Mouse (Mus musculus) forebrain, embryonic 16.5 days (tissue): Measurements from ENCODE around the gene Dock1. TPM values are rescaled to one million over a fixed set of nuclear protein-coding genes. Genes with fewer than 3 reads are reported as not detected.

Experiments used
- ATAC-seq: fragments of 200-750 bp; cut with Nextera tagmentation; 2 replicates; pipeline ENCODE4 v1.8.0; 2017; ENCODE audit warnings: mild to moderate bottlenecking, moderate library complexity
- H3K27ac ChIP-seq: fragments of 300-500 bp; sonication (generic); 2 replicates; pipeline ENCODE4 v1.5.1; 2014; ENCODE audit warnings: low read length, control low read depth
- H3K27me3 ChIP-seq: fragments of 300-500 bp; sonication (generic); replicated peaks from 2 replicates; pipeline ENCODE4 v1.6.1; 2014; ENCODE audit warnings: low read length; ENCODE audit not compliant: control insufficient read depth, insufficient read depth
- H3K36me3 ChIP-seq: fragments of 300-500 bp; sonication (generic); 2 replicates; pipeline ENCODE4 v1.6.1; 2014; ENCODE audit not compliant: control insufficient read depth, insufficient read depth
- H3K4me1 ChIP-seq: fragments of 300-500 bp; sonication (generic); replicated peaks from 2 replicates; pipeline ENCODE4 v1.6.1; 2014; ENCODE audit warnings: low read length; ENCODE audit not compliant: control insufficient read depth, insufficient read depth
- H3K4me2 ChIP-seq: fragments of 300-500 bp; sonication (generic); 2 replicates; pipeline ENCODE4 v1.6.1; 2014; ENCODE audit warnings: mild to moderate bottlenecking, low read length, control low read depth
- H3K4me3 ChIP-seq: fragments of 300-500 bp; sonication (generic); replicated peaks from 2 replicates; pipeline ENCODE4 v1.5.1; 2014; ENCODE audit warnings: mild to moderate bottlenecking, low read length, control low read depth
- H3K9ac ChIP-seq: fragments of 300-500 bp; sonication (generic); replicated peaks from 2 replicates; pipeline ENCODE4 v1.6.1; 2014; ENCODE audit warnings: low read depth, low read length, control low read depth
- H3K9me3 ChIP-seq: fragments of 300-500 bp; sonication (generic); 2 replicates; pipeline ENCODE4 v1.6.1; 2016; ENCODE audit warnings: low read length; ENCODE audit not compliant: control insufficient read depth
- WGBS: fragments of 180-500 bp; shearing (Covaris S2); extraction: QIAGEN DNeasy Blood & Tissue Kit; methylation state at CpG from one replicate; pipeline ENCODE4 v1.1.7; 2014; 5-methylcytosine and 5-hydroxymethylcytosine counted together
- polyA plus RNA-seq: library from polyadenylated mRNA; unstranded; fragments of >200 nt; fragmentation: Nextera tagmentation; extraction: Ambion mirVana; gene quantifications from 2 replicates; pipeline ENCODE4 v1.2.1, GENCODE M21; 2015

The Dock1 gene
- polyA plus RNA-seq, 1 experiment from 2014 or later = 7.7 TPM

- WGBS = 47% methylated on average over 6 of the region's 6 CpGs
- no peak overlapping the region for H3K4me3 ChIP-seq
- H3K27ac ChIP-seq = no peak overlapping the region
- no peaks in the 10 kb centered on the region for H3K36me3 ChIP-seq
- no peaks in the 10 kb centered on the region for H3K9me3 ChIP-seq
- no peaks in the 10 kb centered on the region for H3K27me3 ChIP-seq
- no peak overlapping the region for H3K4me2 ChIP-seq
- H3K4me1 ChIP-seq = peaks cover 10% of the 10 kb centered on the region
- no peak overlapping the region for H3K9ac ChIP-seq
- ATAC-seq = no peak
Measured at GRCm38 (mm10) chr7:134880431-134880830, 210.0 kb downstream of the Dock1 start.

- 75% methylated on average over 6 of the region's 6 CpGs for WGBS
- H3K4me1 ChIP-seq = peaks cover 10% of the 10 kb centered on the region
- H3K27me3 ChIP-seq = no peaks in the 10 kb centered on the region
- no peak overlapping the region for H3K27ac ChIP-seq
- no peak overlapping the region for H3K4me3 ChIP-seq
- H3K9ac ChIP-seq = no peak overlapping the region
- H3K36me3 ChIP-seq = no peaks in the 10 kb centered on the region
- no peak for ATAC-seq
- H3K9me3 ChIP-seq = no peaks in the 10 kb centered on the region
- no peak overlapping the region for H3K4me2 ChIP-seq
Measured at GRCm38 (mm10) chr7:134883516-134883915, 213.1 kb downstream of the Dock1 start.

DNA sequence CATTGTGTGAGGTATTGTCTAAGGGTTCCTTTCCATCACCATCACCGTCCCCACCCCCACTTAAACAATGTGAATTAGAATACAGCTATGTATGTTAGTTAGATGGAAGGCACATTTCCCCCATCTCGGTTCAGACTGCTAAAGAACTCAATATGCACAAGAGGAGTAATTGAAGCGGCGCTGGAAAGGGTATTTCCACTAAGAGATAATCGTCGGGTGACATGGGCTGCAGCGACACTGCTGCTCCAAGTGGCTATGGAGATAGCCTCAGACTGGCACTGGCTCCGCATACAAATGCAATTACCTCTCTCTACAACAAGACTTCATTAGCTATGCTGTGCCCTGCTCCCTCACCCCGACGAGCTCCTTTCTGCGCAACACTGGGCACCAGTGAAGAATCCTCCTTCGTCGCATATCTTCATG is 222.0 kb downstream of the Dock1 start:
- H3K4me2 ChIP-seq = no peak overlapping the region
- 60% methylated on average over 13 of the region's 13 CpGs for WGBS
- peaks cover 2% of the 10 kb centered on the region; the same call in 1 of the 2 replicates for H3K4me1 ChIP-seq
- no peaks in the 10 kb centered on the region for H3K36me3 ChIP-seq
- ATAC-seq = peak; percentile 64
- H3K4me3 ChIP-seq = no peak overlapping the region
- peak overlapping the region; percentile 66 for H3K27ac ChIP-seq
- H3K27me3 ChIP-seq = no peaks in the 10 kb centered on the region
- no peaks in the 10 kb centered on the region for H3K9me3 ChIP-seq
- H3K9ac ChIP-seq = no peak overlapping the region

DNA sequence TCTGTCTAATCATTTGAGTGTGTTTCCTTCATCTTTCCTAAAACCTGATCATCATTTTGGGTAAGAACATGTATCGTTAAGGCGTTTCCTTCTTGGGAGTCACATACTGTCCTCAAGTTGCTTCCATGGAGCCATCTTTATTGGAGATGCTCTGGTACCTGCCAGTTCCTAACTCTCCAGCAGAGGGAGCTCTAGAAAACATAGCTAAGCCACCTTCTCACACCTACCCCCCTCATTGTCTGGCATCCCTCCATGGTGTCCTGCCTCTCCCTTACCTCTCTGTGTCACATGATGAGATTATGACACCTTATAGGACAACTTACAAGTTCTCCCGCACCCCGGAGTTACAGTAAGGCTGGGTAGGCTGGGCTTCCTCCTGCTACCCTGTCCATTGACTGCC is 222.5 kb downstream of the Dock1 start:
- no peak overlapping the region for H3K4me2 ChIP-seq
- 96% methylated on average over 4 of the region's 4 CpGs for WGBS
- H3K4me1 ChIP-seq = peaks cover 2% of the 10 kb centered on the region; the same call in 1 of the 2 replicates
- H3K36me3 ChIP-seq = no peaks in the 10 kb centered on the region
- no peak overlapping the region for H3K9ac ChIP-seq
- H3K4me3 ChIP-seq = no peak overlapping the region
- no peaks in the 10 kb centered on the region for H3K27me3 ChIP-seq
- H3K27ac ChIP-seq = no peak overlapping the region
- no peaks in the 10 kb centered on the region for H3K9me3 ChIP-seq
- no peak for ATAC-seq

DNA sequence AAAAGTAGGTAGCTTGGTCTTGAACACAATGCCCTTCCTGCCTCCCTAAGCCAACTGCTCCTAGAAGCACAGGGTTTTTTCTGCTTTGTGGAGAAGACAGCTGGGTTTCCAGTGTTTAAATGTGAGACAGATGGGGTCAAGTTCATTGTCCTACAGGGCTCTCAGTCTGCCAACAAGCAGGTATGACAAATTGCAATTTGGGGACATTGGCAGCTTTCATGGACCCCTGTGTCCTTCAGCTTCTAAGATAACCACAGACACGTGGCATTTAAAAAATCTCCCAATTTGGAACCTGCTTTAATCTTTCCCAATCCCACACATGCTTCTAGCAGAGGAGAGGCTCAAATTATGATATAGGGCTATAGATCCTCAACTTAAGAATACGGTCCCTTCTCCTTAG is 224.2 kb downstream of the Dock1 start:
- H3K27ac ChIP-seq = no peak overlapping the region
- no peak overlapping the region for H3K9ac ChIP-seq
- H3K4me2 ChIP-seq = no peak overlapping the region
- no peak overlapping the region for H3K4me3 ChIP-seq
- ATAC-seq = no peak
- peaks cover 2% of the 10 kb centered on the region; the same call in 1 of the 2 replicates for H3K4me1 ChIP-seq
- H3K9me3 ChIP-seq = no peaks in the 10 kb centered on the region
- WGBS = 84% methylated on average over 2 of the region's 2 CpGs
- H3K36me3 ChIP-seq = no peaks in the 10 kb centered on the region
- no peaks in the 10 kb centered on the region for H3K27me3 ChIP-seq

- no peaks in the 10 kb centered on the region for H3K9me3 ChIP-seq
- no peak for ATAC-seq
- no peak overlapping the region for H3K27ac ChIP-seq
- H3K36me3 ChIP-seq = no peaks in the 10 kb centered on the region
- no peak overlapping the region for H3K9ac ChIP-seq
- no peaks in the 10 kb centered on the region for H3K4me1 ChIP-seq
- no peak overlapping the region for H3K4me3 ChIP-seq
- H3K27me3 ChIP-seq = no peaks in the 10 kb centered on the region
- WGBS = 82% methylated on average over 2 of the region's 2 CpGs
- H3K4me2 ChIP-seq = no peak overlapping the region
Measured at GRCm38 (mm10) chr7:134899462-134899861, 229.0 kb downstream of the Dock1 start.

DNA sequence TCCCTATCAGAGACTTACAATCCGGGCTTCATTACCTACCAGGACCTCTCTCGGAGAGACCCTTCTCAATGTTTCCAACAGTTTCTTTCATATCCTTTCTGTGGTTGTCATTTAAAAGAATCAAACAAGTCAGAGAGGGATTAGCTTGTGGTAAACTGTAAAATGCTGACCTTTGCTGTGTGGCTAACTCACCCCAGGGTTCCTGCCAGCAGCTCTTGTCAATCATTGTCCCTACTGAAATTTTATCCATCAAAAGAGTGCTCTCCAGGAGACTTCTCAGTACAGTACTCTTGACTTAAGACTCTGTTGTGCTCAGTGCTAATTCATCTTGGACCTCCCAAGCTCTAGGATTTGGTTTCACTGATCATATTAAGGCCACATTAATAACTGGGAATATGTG is 231.5 kb downstream of the Dock1 start:
- 68% methylated on average over 2 of the region's 2 CpGs for WGBS

GRCm38 (mm10) chr7:134931886-134932285 is 261.4 kb downstream of the Dock1 start:
- Histone ChIP-seq H3K4me3 (no peak overlapping the region), H3K4me1 (peaks cover 4% of the 10 kb centered on the region; the same call in 1 of the 2 replicates), H3K9ac (no peak overlapping the region), H3K27me3 (no peaks in the 10 kb centered on the region), H3K36me3 (no peaks in the 10 kb centered on the region), H3K9me3 (no peaks in the 10 kb centered on the region), H3K4me2 (no peak overlapping the region), H3K27ac (no peak overlapping the region)
- no peak for ATAC-seq
- 77% methylated on average over 2 of the region's 2 CpGs for WGBS

More for the DNA sequence above, 231.5 kb downstream of the Dock1 start:
- Histone ChIP-seq H3K4me1 (0 out of 2 replicates have a peak, but pooled peaks cover 2% of the 10 kb centered on the region), H3K9ac (no peak overlapping the region), H3K27me3 (no peaks in the 10 kb centered on the region), H3K27ac (no peak overlapping the region), H3K36me3 (no peaks in the 10 kb centered on the region), H3K9me3 (no peaks in the 10 kb centered on the region), H3K4me3 (no peak overlapping the region), H3K4me2 (no peak overlapping the region)
- ATAC-seq = no peak

DNA sequence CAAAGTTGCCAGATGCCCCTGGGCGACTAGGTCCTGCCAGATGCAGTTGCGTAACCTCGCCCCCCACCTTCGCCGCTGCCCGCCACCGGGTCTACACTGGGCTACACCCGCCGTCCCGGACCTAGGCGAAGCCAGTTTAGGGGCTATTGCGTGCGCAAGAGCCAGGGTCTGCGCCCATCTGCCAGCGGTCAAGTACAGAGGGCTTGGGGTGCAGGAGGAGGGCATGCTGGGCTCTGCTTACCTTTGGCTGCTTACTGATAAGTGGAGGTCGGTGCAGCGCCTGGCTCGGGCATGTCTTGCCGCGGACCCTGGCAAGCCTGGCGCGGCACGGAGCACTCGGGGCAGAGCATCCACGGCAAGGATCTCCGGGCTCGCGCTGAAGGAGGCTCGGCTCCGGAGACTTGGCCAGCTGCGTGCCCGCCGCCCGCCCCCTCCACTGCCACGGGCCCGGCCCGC is 267.0 kb downstream of the Dock1 start:
- Histone ChIP-seq H3K4me2 (peak overlapping the region; percentile 93), H3K27me3 (no peaks in the 10 kb centered on the region), H3K27ac (peak overlapping the region; percentile 63), H3K9ac (peak overlapping the region; percentile 78), H3K4me1 (peaks cover 16% of the 10 kb centered on the region), H3K4me3 (peak overlapping the region; percentile 66), H3K9me3 (no peaks in the 10 kb centered on the region), H3K36me3 (no peaks in the 10 kb centered on the region)
- under 1% methylated on average over 36 of the region's 37 CpGs for WGBS
- peak; percentile 58 for ATAC-seq
